Mouse (Mus musculus): Measurements from ENCODE around the gene Atf2. TPM values are rescaled to one million over a fixed set of nuclear protein-coding genes. Genes with fewer than 3 reads are reported as not detected.
"Not testable (repeated sequence)": the region's sequence is repeated elsewhere in the genome, so short reads cannot be mapped to it uniquely, and the experiment has no call there.

The Atf2 gene
- polyA plus RNA-seq, 2 experiments from 2014 or later = 54.2 to 54.4 TPM

GRCm38 (mm10) chr2:73877891-73878290 lies 14.5 kb downstream of the Atf2 start:
- no peak for ATAC-seq

- ATAC-seq = no peak
Observed at GRCm38 (mm10) chr2:73867764-73868487, 24.5 kb downstream of the Atf2 start.

GRCm38 (mm10) chr2:73860046-73860624 lies 32.3 kb downstream of the Atf2 start:
- no peak for ATAC-seq

GRCm38 (mm10) chr2:73857352-73857751 lies 35.1 kb downstream of the Atf2 start:
- ATAC-seq = no peak

GRCm38 (mm10) chr2:73856246-73856645 lies 36.2 kb downstream of the Atf2 start:
- ATAC-seq = peak; percentile 69

GRCm38 (mm10) chr2:73834406-73835015 lies 57.9 kb downstream of the Atf2 start:
- no peak for ATAC-seq

GRCm38 (mm10) chr2:73833284-73833683 lies 59.2 kb downstream of the Atf2 start:
- ATAC-seq = no peak

- no peak for ATAC-seq
Observed at GRCm38 (mm10) chr2:73818742-73819141, 73.7 kb downstream of the Atf2 start.

GRCm38 (mm10) chr2:73807609-73808008 lies 84.8 kb downstream of the Atf2 start:
- no peak for ATAC-seq

- not testable (repeated sequence) for ATAC-seq
Observed at GRCm38 (mm10) chr2:73800127-73800526, 92.3 kb downstream of the Atf2 start.

GRCm38 (mm10) chr2:73798786-73799185 lies 93.7 kb downstream of the Atf2 start:
- no peak for ATAC-seq

GRCm38 (mm10) chr2:73798136-73798535 lies 94.3 kb downstream of the Atf2 start:
- no peak for ATAC-seq

GRCm38 (mm10) chr2:73791846-73792630 lies 100.4 kb downstream of the Atf2 start:
- no peak for ATAC-seq

- ATAC-seq = no peak
Observed at GRCm38 (mm10) chr2:73790332-73790731, 102.1 kb downstream of the Atf2 start.

- no peak for ATAC-seq
Observed at GRCm38 (mm10) chr2:73788395-73788794, 104.0 kb downstream of the Atf2 start.

GRCm38 (mm10) chr2:73782371-73782905 lies 110.0 kb downstream of the Atf2 start:
- no peak for ATAC-seq

GRCm38 (mm10) chr2:73780321-73781010 lies 112.0 kb downstream of the Atf2 start:
- no peak for ATAC-seq

GRCm38 (mm10) chr2:73779796-73780195 lies 112.6 kb downstream of the Atf2 start:
- ATAC-seq = no peak

- no peak for ATAC-seq
Observed at GRCm38 (mm10) chr2:73779016-73779595, 113.3 kb downstream of the Atf2 start.

GRCm38 (mm10) chr2:73776936-73777335 lies 115.5 kb downstream of the Atf2 start:
- ATAC-seq = no peak

GRCm38 (mm10) chr2:73775683-73776310 lies 116.6 kb downstream of the Atf2 start:
- ATAC-seq = no peak
